Mouse (Mus musculus) cerebellum, adult 2 months (tissue): ENCODE measurements around the gene Ect2l.

ENCODE experiments used
- CTCF ChIP-seq: fragments of 200-500 bp; IDR thresholded peaks from 2 replicates; pipeline ENCODE4 v1.5.1; 2011; ENCODE audit warnings: low read depth, mild to moderate bottlenecking, control low read depth, low read length, moderate library complexity, borderline replicate concordance; ENCODE audit not compliant: insufficient read depth
- POLR2A ChIP-seq: fragments of 200-500 bp; IDR thresholded peaks from 2 replicates; pipeline ENCODE4 v1.6.1; 2011; ENCODE audit warnings: low read length, control low read depth, borderline replicate concordance; ENCODE audit not compliant: insufficient read depth

GRCm38 (mm10) chr10:18118336-18118735 is 92.4 kb downstream of the Ect2l start:
- TF ChIP-seq POLR2A (no peak), CTCF (no peak)
